Mouse (Mus musculus): ENCODE results near the gene Crabp2.

DNA sequence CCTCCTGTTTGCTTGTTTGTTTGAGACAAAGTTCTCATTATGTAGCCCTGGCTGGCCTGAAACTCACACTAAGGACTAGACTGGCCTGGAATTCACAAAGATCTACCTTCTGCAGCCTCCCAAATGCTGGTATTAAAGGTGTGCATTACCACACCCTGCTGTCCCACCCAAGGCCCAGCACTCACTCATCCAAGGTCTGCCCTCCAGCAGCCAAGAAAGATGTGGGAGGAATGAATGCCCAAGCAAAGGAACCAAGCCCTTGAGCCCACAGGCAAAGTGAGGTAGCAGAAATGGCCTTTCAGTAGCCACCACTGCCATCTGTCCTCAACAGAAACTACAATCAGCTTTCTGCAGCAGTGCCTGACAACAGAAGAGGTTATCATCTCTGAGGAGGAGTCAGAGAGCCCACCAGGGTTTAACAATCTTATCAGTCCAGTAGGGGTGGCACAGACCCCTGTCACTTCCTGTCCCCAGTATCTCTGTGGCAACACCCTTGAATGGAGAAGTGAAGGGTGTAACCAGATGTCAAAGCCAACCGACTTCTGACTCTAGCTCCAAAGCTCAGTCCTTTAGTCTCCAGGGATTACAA lies 47.3 kb upstream of the Crabp2 start:
- TF ChIP-seq CTCF (IDR thresholded peaks at IDR 0.05; ENCODE audit: low read depth, low read length): no peak
- TF ChIP-seq POLR2A (IDR thresholded peaks at IDR 0.05; ENCODE audit: borderline replicate concordance, low read depth, low read length): no peak

Measured in bone marrow macrophage, adult 2 months (primary cell).